Mouse (Mus musculus): ENCODE data around the gene Galnt7.

DNA sequence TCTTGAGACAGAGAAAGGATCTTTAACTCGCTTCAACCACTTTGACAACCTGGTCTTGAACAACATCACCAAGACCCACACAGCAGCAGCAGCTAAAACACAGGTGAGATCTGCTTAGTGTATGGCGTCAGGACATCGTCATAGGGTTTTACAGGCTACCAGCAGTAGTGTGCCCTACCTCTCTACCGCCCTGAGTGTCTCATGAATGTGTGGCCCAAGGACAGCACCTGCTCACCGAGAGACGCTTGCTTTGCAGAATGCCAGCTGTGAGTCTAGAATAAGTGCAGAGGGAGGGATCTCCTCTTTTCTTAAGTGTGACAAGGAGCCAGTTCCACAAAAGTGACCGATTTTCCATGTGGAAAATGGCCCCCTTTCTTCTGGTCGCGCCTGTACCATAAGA is 77.5 kb downstream of the Galnt7 start:
- TF ChIP-seq CTCF (IDR thresholded peaks at IDR 0.05; ENCODE audit: extremely low read depth, insufficient read depth, insufficient read length, insufficient replicate concordance) (no peak), POLR2A (IDR thresholded peaks at IDR 0.05; ENCODE audit: low read depth, low read length) (no peak)

Measured in spleen, adult 2 months (tissue).